Mouse (Mus musculus) kidney, adult 2 months (tissue): ENCODE data around the gene Tmcc3.

ENCODE experiments used
- CTCF ChIP-seq: fragments of 200-500 bp; conservative IDR thresholded peaks from 2 replicates; pipeline ENCODE4 v1.5.1; 2011; ENCODE audit warnings: low read depth, mild to moderate bottlenecking, control low read depth, low read length, moderate library complexity, mixed read lengths; ENCODE audit not compliant: insufficient read depth, insufficient read length
- POLR2A ChIP-seq: fragments of 200-500 bp; IDR thresholded peaks from one replicate; pipeline ENCODE4 v1.6.1; 2011; ENCODE audit warnings: low read depth, low read length, control low read depth

DNA sequence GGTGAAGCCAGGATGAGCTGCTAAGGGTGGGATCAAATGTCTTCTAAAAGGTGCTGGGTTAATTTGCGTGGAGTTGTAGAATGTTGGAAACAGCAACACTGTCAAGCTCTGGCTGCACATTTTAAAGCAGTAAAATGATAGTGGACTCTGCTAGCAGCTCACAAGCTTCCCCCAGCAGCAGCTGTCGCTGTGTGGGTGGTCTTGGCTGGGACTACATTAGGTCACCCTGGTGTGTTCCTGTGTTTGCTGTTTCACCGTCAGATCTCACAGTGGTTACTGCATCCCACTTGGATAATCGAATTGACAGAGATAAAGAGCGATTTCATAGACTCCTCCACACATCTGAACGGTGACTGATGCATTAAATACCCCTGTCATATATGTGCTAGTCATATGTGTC is 146.9 kb downstream of the Tmcc3 start:
- TF ChIP-seq CTCF = no peak
- TF ChIP-seq POLR2A = no peak
